Mouse (Mus musculus): Measurements from ENCODE around the gene Macrod1.

GRCm38 (mm10) chr19:7160151-7160906, 103.7 kb downstream of the Macrod1 start:
- TF ChIP-seq POLR2A (IDR thresholded peaks at IDR 0.05; ENCODE audit: borderline replicate concordance, control insufficient read depth, low read depth, low read length), result no peak
- TF ChIP-seq CTCF (IDR thresholded peaks at IDR 0.05; ENCODE audit: control insufficient read depth, insufficient read depth, low read length), result peak; percentile 66
